Mouse (Mus musculus): ENCODE measurements around the gene Chst5. TPM values are rescaled to one million over a fixed set of nuclear protein-coding genes. Genes with fewer than 3 reads are reported as not detected.

Chst5 gene
- polyA plus RNA-seq, 1 experiment from 2014 or later, result 1.4 TPM

GRCm38 (mm10) chr8:111905500-111906121 lies 4.6 kb downstream of the Chst5 start:
- Histone ChIP-seq H3K4me2 (ENCODE audit: low read depth, low read length) (no peak overlapping the region), H3K36me3 (ENCODE audit: control insufficient read depth, insufficient read depth, low read length) (no peaks in the 10 kb centered on the region), H3K9ac (ENCODE audit: low read depth, low read length) (no peak overlapping the region), H3K27me3 (replicated peaks; ENCODE audit: control insufficient read depth, insufficient read depth, low read length) (peaks cover 13% of the 10 kb centered on the region), H3K27ac (ENCODE audit: low read length) (peak overlapping the region; percentile 23; the same call in 1 of the 2 replicates), H3K9me3 (ENCODE audit: control insufficient read depth, low read length) (no peaks in the 10 kb centered on the region), H3K4me1 (ENCODE audit: control insufficient read depth, insufficient read depth, low read length) (peaks cover 6% of the 10 kb centered on the region), H3K4me3 (ENCODE audit: low read length) (no peak overlapping the region)
- ATAC-seq, result peak; percentile 92
- WGBS, result 42% methylated on average over 8 of the region's 8 CpGs

- no peak overlapping the region for H3K4me2 ChIP-seq (ENCODE audit: low read depth, low read length)
- H3K36me3 ChIP-seq (ENCODE audit: control insufficient read depth, insufficient read depth, low read length), result no peaks in the 10 kb centered on the region
- no peak overlapping the region for H3K9ac ChIP-seq (ENCODE audit: low read depth, low read length)
- WGBS, result 36% methylated on average over 5 of the region's 5 CpGs
- ATAC-seq, result no peak
- no peaks in the 10 kb centered on the region for H3K4me1 ChIP-seq (ENCODE audit: control insufficient read depth, insufficient read depth, low read length)
- H3K4me3 ChIP-seq (ENCODE audit: low read length), result no peak overlapping the region
- no peaks in the 10 kb centered on the region for H3K27me3 ChIP-seq (replicated peaks; ENCODE audit: control insufficient read depth, insufficient read depth, low read length)
- H3K27ac ChIP-seq (ENCODE audit: low read length), result no peak overlapping the region
- no peaks in the 10 kb centered on the region for H3K9me3 ChIP-seq (ENCODE audit: control insufficient read depth, low read length)
Observed at GRCm38 (mm10) chr8:111902080-111902479, 8.2 kb downstream of the Chst5 start.

GRCm38 (mm10) chr8:111898586-111898985 lies 11.7 kb downstream of the Chst5 start:
- Histone ChIP-seq H3K9ac (ENCODE audit: low read depth, low read length) (no peak overlapping the region), H3K36me3 (ENCODE audit: control insufficient read depth, insufficient read depth, low read length) (no peaks in the 10 kb centered on the region), H3K27me3 (replicated peaks; ENCODE audit: control insufficient read depth, insufficient read depth, low read length) (no peaks in the 10 kb centered on the region), H3K9me3 (ENCODE audit: control insufficient read depth, low read length) (no peaks in the 10 kb centered on the region), H3K27ac (ENCODE audit: low read length) (no peak overlapping the region), H3K4me1 (ENCODE audit: control insufficient read depth, insufficient read depth, low read length) (no peaks in the 10 kb centered on the region), H3K4me2 (ENCODE audit: low read depth, low read length) (no peak overlapping the region), H3K4me3 (ENCODE audit: low read length) (no peak overlapping the region)
- ATAC-seq, result no peak
- WGBS, result 40% methylated on average over 10 of the region's 10 CpGs

GRCm38 (mm10) chr8:111894955-111895354 lies 15.3 kb downstream of the Chst5 start:
- WGBS, result 85% methylated on average over 7 of the region's 7 CpGs
- no peak for ATAC-seq

GRCm38 (mm10) chr8:111892615-111893014 lies 17.6 kb downstream of the Chst5 start:
- 50% methylated on average over 5 of the region's 5 CpGs for WGBS

More at GRCm38 (mm10) chr8:111894955-111895354, 15.3 kb downstream of the Chst5 start:
- peaks cover 7% of the 10 kb centered on the region for H3K4me1 ChIP-seq (ENCODE audit: control insufficient read depth, insufficient read depth, low read length)
- H3K4me2 ChIP-seq (ENCODE audit: low read depth, low read length), result no peak overlapping the region
- H3K27me3 ChIP-seq (replicated peaks; ENCODE audit: control insufficient read depth, insufficient read depth, low read length), result peaks cover 12% of the 10 kb centered on the region
- no peak overlapping the region for H3K27ac ChIP-seq (ENCODE audit: low read length)
- H3K4me3 ChIP-seq (ENCODE audit: low read length), result no peak overlapping the region
- H3K36me3 ChIP-seq (ENCODE audit: control insufficient read depth, insufficient read depth, low read length), result no peaks in the 10 kb centered on the region
- no peaks in the 10 kb centered on the region for H3K9me3 ChIP-seq (ENCODE audit: control insufficient read depth, low read length)
- H3K9ac ChIP-seq (ENCODE audit: low read depth, low read length), result no peak overlapping the region

GRCm38 (mm10) chr8:111891983-111892382 lies 18.3 kb downstream of the Chst5 start:
- Histone ChIP-seq H3K9ac (ENCODE audit: low read depth, low read length) (no peak overlapping the region), H3K36me3 (ENCODE audit: control insufficient read depth, insufficient read depth, low read length) (no peaks in the 10 kb centered on the region), H3K4me3 (ENCODE audit: low read length) (no peak overlapping the region), H3K27ac (ENCODE audit: low read length) (no peak overlapping the region), H3K4me2 (ENCODE audit: low read depth, low read length) (0 out of 2 replicates have a peak overlapping the region, but pooled peaks have one; percentile 20), H3K4me1 (ENCODE audit: control insufficient read depth, insufficient read depth, low read length) (peaks cover 7% of the 10 kb centered on the region), H3K27me3 (replicated peaks; ENCODE audit: control insufficient read depth, insufficient read depth, low read length) (peaks cover 21% of the 10 kb centered on the region), H3K9me3 (ENCODE audit: control insufficient read depth, low read length) (no peaks in the 10 kb centered on the region)
- peak; percentile 70; the same call in 1 of the 2 replicates for ATAC-seq
- 19% methylated on average over 8 of the region's 8 CpGs for WGBS

More at GRCm38 (mm10) chr8:111892615-111893014, 17.6 kb downstream of the Chst5 start:
- Histone ChIP-seq H3K27me3 (replicated peaks; ENCODE audit: control insufficient read depth, insufficient read depth, low read length) (peaks cover 21% of the 10 kb centered on the region), H3K9ac (ENCODE audit: low read depth, low read length) (no peak overlapping the region), H3K27ac (ENCODE audit: low read length) (no peak overlapping the region), H3K9me3 (ENCODE audit: control insufficient read depth, low read length) (no peaks in the 10 kb centered on the region), H3K4me2 (ENCODE audit: low read depth, low read length) (no peak overlapping the region), H3K36me3 (ENCODE audit: control insufficient read depth, insufficient read depth, low read length) (no peaks in the 10 kb centered on the region), H3K4me3 (ENCODE audit: low read length) (no peak overlapping the region), H3K4me1 (ENCODE audit: control insufficient read depth, insufficient read depth, low read length) (peaks cover 7% of the 10 kb centered on the region)
- no peak; the same call in 1 of the 2 replicates for ATAC-seq

- no peaks in the 10 kb centered on the region for H3K9me3 ChIP-seq (ENCODE audit: control insufficient read depth, low read length)
- H3K27ac ChIP-seq (ENCODE audit: low read length), result no peak overlapping the region
- H3K4me1 ChIP-seq (ENCODE audit: control insufficient read depth, insufficient read depth, low read length), result peaks cover 7% of the 10 kb centered on the region
- H3K36me3 ChIP-seq (ENCODE audit: control insufficient read depth, insufficient read depth, low read length), result no peaks in the 10 kb centered on the region
- WGBS, result 63% methylated on average over 6 of the region's 6 CpGs
- ATAC-seq, result no peak
- no peak overlapping the region for H3K9ac ChIP-seq (ENCODE audit: low read depth, low read length)
- no peak overlapping the region for H3K4me3 ChIP-seq (ENCODE audit: low read length)
- peaks cover 21% of the 10 kb centered on the region for H3K27me3 ChIP-seq (replicated peaks; ENCODE audit: control insufficient read depth, insufficient read depth, low read length)
- H3K4me2 ChIP-seq (ENCODE audit: low read depth, low read length), result no peak overlapping the region
Observed at GRCm38 (mm10) chr8:111890911-111891303, 19.3 kb downstream of the Chst5 start.

GRCm38 (mm10) chr8:111889931-111890910 lies 20.0 kb downstream of the Chst5 start:
- no peak for ATAC-seq
- Histone ChIP-seq H3K4me2 (ENCODE audit: low read depth, low read length) (peak overlapping the region; percentile 43), H3K36me3 (ENCODE audit: control insufficient read depth, insufficient read depth, low read length) (no peaks in the 10 kb centered on the region), H3K9me3 (ENCODE audit: control insufficient read depth, low read length) (no peaks in the 10 kb centered on the region), H3K4me1 (ENCODE audit: control insufficient read depth, insufficient read depth, low read length) (peaks cover 7% of the 10 kb centered on the region), H3K27ac (ENCODE audit: low read length) (no peak overlapping the region), H3K27me3 (replicated peaks; ENCODE audit: control insufficient read depth, insufficient read depth, low read length) (peaks cover 21% of the 10 kb centered on the region), H3K9ac (ENCODE audit: low read depth, low read length) (no peak overlapping the region), H3K4me3 (ENCODE audit: low read length) (peak overlapping the region; percentile 24; the same call in 1 of the 2 replicates)
- WGBS, result 14% methylated on average over 86 of the region's 86 CpGs

- H3K27me3 ChIP-seq (replicated peaks; ENCODE audit: control insufficient read depth, insufficient read depth, low read length), result peaks cover 21% of the 10 kb centered on the region
- 36% methylated on average over 7 of the region's 7 CpGs for WGBS
- no peak overlapping the region for H3K9ac ChIP-seq (ENCODE audit: low read depth, low read length)
- H3K27ac ChIP-seq (ENCODE audit: low read length), result no peak overlapping the region
- no peak overlapping the region for H3K4me3 ChIP-seq (ENCODE audit: low read length)
- H3K9me3 ChIP-seq (ENCODE audit: control insufficient read depth, low read length), result no peaks in the 10 kb centered on the region
- no peaks in the 10 kb centered on the region for H3K36me3 ChIP-seq (ENCODE audit: control insufficient read depth, insufficient read depth, low read length)
- peaks cover 7% of the 10 kb centered on the region for H3K4me1 ChIP-seq (ENCODE audit: control insufficient read depth, insufficient read depth, low read length)
- H3K4me2 ChIP-seq (ENCODE audit: low read depth, low read length), result no peak overlapping the region
- 0 out of 2 replicates have a peak, but pooled peaks have one; percentile 19 for ATAC-seq
Observed at GRCm38 (mm10) chr8:111888091-111888650, 22.1 kb downstream of the Chst5 start.

All from intestine, embryonic 16.5 days (tissue).